Mouse (Mus musculus): ENCODE results near the gene Olfr480. TPM values are rescaled to one million over a fixed set of nuclear protein-coding genes. Genes with fewer than 3 reads are reported as not detected.

Olfr480 gene
- polyA plus RNA-seq (2011; ENCODE audit: insufficient read length, low read depth, missing spikeins): not detected in 2 replicates

DNA sequence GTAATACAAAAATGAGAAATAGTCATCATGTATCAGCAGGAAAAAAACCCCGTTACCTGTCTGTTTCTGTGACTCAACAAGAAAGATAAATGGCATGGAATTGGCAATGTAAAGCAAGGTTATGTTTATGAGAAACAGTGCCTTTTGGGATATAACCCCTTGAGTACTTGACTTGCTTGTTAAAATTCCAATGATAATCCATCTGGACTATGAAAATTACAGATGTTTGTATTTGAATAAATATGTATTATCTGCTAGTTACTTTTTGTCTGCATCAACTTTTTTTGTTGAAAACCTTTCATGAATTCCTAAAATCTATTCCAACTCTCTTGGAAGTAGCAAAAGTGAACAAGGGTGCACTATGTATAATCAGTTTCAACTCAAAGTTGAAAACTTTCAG lies at the start of gene Olfr480:
TSS of gene Olfr480 (minus strand) at position 101 of the 400 bp plus-strand sequence.
- TF ChIP-seq POLR2A (IDR thresholded peaks at IDR 0.05; ENCODE audit: low read depth, low read length) (no peak), CTCF (IDR thresholded peaks at IDR 0.05; ENCODE audit: borderline replicate concordance, insufficient read depth, low read length) (no peak)
- H3K27ac ChIP-seq (ENCODE audit: insufficient read depth, low read length): no peak within 1 kb of the TSS
- no peaks in the 10 kb centered on the region for H3K4me1 ChIP-seq (ENCODE audit: control insufficient read depth, insufficient read depth, low read length)
- no peak within 1 kb of the TSS for H3K4me3 ChIP-seq (ENCODE audit: insufficient read depth, low read length)

DNA sequence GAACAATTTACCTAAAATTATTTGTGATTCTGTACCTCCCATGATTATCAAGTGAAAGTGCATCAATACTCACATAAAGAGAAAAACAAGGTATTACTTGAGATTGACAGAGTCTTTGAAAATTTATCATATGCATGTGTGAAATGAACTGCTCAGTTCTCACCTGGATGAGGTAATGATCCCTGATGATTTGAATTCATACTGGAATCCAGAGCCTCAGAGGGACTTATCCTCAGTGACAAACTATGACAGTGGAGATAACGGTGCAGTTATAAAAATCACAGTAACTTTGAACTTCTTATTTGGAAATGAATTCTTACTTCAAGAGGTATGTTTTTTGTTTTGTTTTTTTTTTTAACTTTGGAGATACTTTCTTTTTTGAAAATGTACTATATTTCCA lies 33.4 kb upstream of the Olfr480 start, which contains the start of gene Olfr483:
TSS of gene Olfr483 (plus strand) at position 301 of the 400 bp plus-strand sequence.
- no peak within 1 kb of the TSS for H3K27ac ChIP-seq (ENCODE audit: insufficient read depth, low read length)
- no peak within 1 kb of the TSS for H3K4me3 ChIP-seq (ENCODE audit: insufficient read depth, low read length)
- no peaks in the 10 kb centered on the region for H3K4me1 ChIP-seq (ENCODE audit: control insufficient read depth, insufficient read depth, low read length)
- TF ChIP-seq POLR2A (IDR thresholded peaks at IDR 0.05; ENCODE audit: low read depth, low read length) (no peak), CTCF (IDR thresholded peaks at IDR 0.05; ENCODE audit: borderline replicate concordance, insufficient read depth, low read length) (no peak)

DNA sequence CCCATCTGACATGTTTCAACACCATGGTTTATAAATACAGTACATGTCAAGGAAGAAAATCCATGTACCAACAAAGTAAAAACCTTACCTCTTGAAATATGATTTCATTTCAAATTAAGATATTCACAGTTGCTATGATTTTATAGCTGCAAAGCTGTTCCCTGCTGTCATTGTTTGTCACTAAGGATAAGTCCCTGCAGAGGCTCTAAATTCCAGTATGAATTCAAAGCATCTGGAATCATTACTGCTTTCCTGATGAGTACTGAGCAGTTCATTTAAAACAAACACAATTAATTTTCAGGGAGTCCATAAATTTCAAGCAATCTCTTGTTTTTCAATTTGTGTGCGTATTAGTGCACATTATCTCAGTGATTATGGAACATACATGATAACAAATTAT lies 30.3 kb upstream of the Olfr480 start, which contains the start of gene Olfr482:
TSS of gene Olfr482 (minus strand) at position 101 of the 400 bp plus-strand sequence.
- TF ChIP-seq POLR2A (IDR thresholded peaks at IDR 0.05; ENCODE audit: low read depth, low read length) (no peak), CTCF (IDR thresholded peaks at IDR 0.05; ENCODE audit: borderline replicate concordance, insufficient read depth, low read length) (no peak)
- no peak within 1 kb of the TSS for H3K27ac ChIP-seq (ENCODE audit: insufficient read depth, low read length)
- no peak within 1 kb of the TSS for H3K4me3 ChIP-seq (ENCODE audit: insufficient read depth, low read length)
- H3K4me1 ChIP-seq (ENCODE audit: control insufficient read depth, insufficient read depth, low read length): no peaks in the 10 kb centered on the region

DNA sequence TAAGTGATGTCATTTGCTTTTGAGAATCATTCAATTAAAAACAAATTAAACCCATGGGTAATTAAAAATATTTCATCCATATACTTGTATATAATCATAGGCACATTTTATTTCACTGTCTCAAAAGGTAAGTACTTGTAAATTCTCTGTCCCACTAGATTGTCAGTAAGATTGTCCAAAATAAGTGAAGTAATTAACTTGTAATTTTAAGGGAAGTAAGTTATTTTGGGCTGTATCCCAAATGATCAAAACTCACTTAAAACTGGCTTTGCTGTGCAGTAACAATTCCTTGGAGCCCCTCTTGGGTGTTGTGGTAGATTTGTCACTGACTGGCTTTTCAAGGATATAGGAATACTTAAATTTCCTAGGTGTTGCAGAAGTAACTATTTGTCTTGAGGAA lies 12.4 kb upstream of the Olfr480 start, which contains the start of gene Olfr481:
TSS of gene Olfr481 (plus strand) at position 301 of the 400 bp plus-strand sequence.
- Histone ChIP-seq H3K4me3 (ENCODE audit: insufficient read depth, low read length) (no peak within 1 kb of the TSS), H3K27ac (ENCODE audit: insufficient read depth, low read length) (no peak within 1 kb of the TSS), H3K4me1 (ENCODE audit: control insufficient read depth, insufficient read depth, low read length) (no peaks in the 10 kb centered on the region)
- TF ChIP-seq POLR2A (IDR thresholded peaks at IDR 0.05; ENCODE audit: low read depth, low read length) (no peak), CTCF (IDR thresholded peaks at IDR 0.05; ENCODE audit: borderline replicate concordance, insufficient read depth, low read length) (no peak)

DNA sequence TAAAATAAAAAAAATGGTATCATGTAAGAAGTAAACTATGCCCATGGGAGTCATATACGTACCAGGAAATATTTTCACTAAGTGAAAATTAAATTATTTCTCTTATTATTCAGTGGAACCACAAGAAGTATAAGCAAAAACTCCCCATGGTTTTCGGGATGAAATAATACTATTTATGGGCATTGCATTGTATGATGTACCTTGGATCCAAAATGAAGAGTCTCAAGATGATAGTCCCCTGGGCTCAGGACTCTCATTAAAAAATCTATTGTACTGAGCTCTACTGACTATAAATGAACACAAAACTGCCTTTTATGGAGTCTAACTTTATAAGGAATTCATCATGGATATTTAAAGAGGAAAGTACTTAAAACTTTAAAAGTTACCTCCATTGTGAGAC lies 16.8 kb downstream of the Olfr480 start, which contains the start of gene Olfr479:
TSS of gene Olfr479 (plus strand) at position 301 of the 400 bp plus-strand sequence.
- H3K4me1 ChIP-seq (ENCODE audit: control insufficient read depth, insufficient read depth, low read length): no peaks in the 10 kb centered on the region
- H3K27ac ChIP-seq (ENCODE audit: insufficient read depth, low read length): no peak within 1 kb of the TSS
- TF ChIP-seq POLR2A (IDR thresholded peaks at IDR 0.05; ENCODE audit: low read depth, low read length): no peak
- TF ChIP-seq CTCF (IDR thresholded peaks at IDR 0.05; ENCODE audit: borderline replicate concordance, insufficient read depth, low read length): no peak
- no peak within 1 kb of the TSS for H3K4me3 ChIP-seq (ENCODE audit: insufficient read depth, low read length)

DNA sequence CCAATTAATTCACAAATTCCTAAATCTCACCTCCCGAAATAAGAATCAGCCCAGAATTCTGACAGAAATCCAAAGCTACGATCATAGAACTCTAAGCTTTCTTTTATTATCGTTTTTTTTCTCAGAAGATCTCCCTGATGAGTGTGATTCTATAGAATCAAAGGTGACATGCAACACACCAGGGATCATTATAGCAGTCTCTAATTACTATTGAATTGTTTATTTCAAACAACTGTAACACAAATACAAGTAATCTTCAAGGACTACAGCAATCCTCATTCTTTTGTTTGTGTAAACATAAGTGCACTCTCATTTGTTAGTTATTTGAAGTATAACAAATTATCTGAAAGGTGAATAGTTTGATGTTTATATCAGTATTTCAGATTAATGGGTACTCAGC lies 33.3 kb downstream of the Olfr480 start, which contains the start of gene Olfr478:
TSS of gene Olfr478 (minus strand) at position 101 of the 400 bp plus-strand sequence.
- TF ChIP-seq CTCF (IDR thresholded peaks at IDR 0.05; ENCODE audit: borderline replicate concordance, insufficient read depth, low read length) (no peak), POLR2A (IDR thresholded peaks at IDR 0.05; ENCODE audit: low read depth, low read length) (no peak)
- H3K4me3 ChIP-seq (ENCODE audit: insufficient read depth, low read length): no peak within 1 kb of the TSS
- H3K4me1 ChIP-seq (ENCODE audit: control insufficient read depth, insufficient read depth, low read length): no peaks in the 10 kb centered on the region
- H3K27ac ChIP-seq (ENCODE audit: insufficient read depth, low read length): no peak within 1 kb of the TSS

Other genes starting within 250 kb of the Olfr480 start
- not detected in 2 replicates for gene Olfr469, start 241.8 kb downstream of the Olfr480 start, polyA plus RNA-seq (2011; ENCODE audit: insufficient read length, low read depth, missing spikeins)
- not detected in 2 replicates for gene Olfr470, start 219.9 kb downstream of the Olfr480 start, polyA plus RNA-seq (2011; ENCODE audit: insufficient read length, low read depth, missing spikeins)
- 0.08 TPM in 1 of 2 replicates, not detected in the other for gene Olfr472, start 169.4 kb downstream of the Olfr480 start, polyA plus RNA-seq (2011; ENCODE audit: insufficient read length, low read depth, missing spikeins)
- gene Olfr473, start 136.9 kb downstream of the Olfr480 start, polyA plus RNA-seq (2011; ENCODE audit: insufficient read length, low read depth, missing spikeins): not detected in 2 replicates
- not detected in 2 replicates for gene Olfr474, start 112.7 kb downstream of the Olfr480 start, polyA plus RNA-seq (2011; ENCODE audit: insufficient read length, low read depth, missing spikeins)
- gene Olfr476, start 102.5 kb downstream of the Olfr480 start, polyA plus RNA-seq (2011; ENCODE audit: insufficient read length, low read depth, missing spikeins): not detected in 2 replicates
- not detected in 2 replicates for gene Olfr477, start 80.7 kb downstream of the Olfr480 start, polyA plus RNA-seq (2011; ENCODE audit: insufficient read length, low read depth, missing spikeins)
- not detected in 2 replicates for gene Olfr478, start 33.4 kb downstream of the Olfr480 start, polyA plus RNA-seq (2011; ENCODE audit: insufficient read length, low read depth, missing spikeins)
- not detected in 2 replicates for gene Olfr479, start 16.7 kb downstream of the Olfr480 start, polyA plus RNA-seq (2011; ENCODE audit: insufficient read length, low read depth, missing spikeins)
- gene Olfr481, start 12.5 kb upstream of the Olfr480 start, polyA plus RNA-seq (2011; ENCODE audit: insufficient read length, low read depth, missing spikeins): not detected in 2 replicates
- gene Olfr482, start 30.2 kb upstream of the Olfr480 start, polyA plus RNA-seq (2011; ENCODE audit: insufficient read length, low read depth, missing spikeins): not detected in 2 replicates
- gene Olfr483, start 33.5 kb upstream of the Olfr480 start, polyA plus RNA-seq (2011; ENCODE audit: insufficient read length, low read depth, missing spikeins): not detected in 2 replicates
- not detected in 2 replicates for gene Olfr484, start 60.1 kb upstream of the Olfr480 start, polyA plus RNA-seq (2011; ENCODE audit: insufficient read length, low read depth, missing spikeins)
- not detected in 2 replicates for gene Olfr485, start 92.5 kb upstream of the Olfr480 start, polyA plus RNA-seq (2011; ENCODE audit: insufficient read length, low read depth, missing spikeins)
- gene Olfr486, start 105.4 kb upstream of the Olfr480 start, polyA plus RNA-seq (2011; ENCODE audit: insufficient read length, low read depth, missing spikeins): not detected in 2 replicates
- not detected in 2 replicates for gene Olfr487, start 147.3 kb upstream of the Olfr480 start, polyA plus RNA-seq (2011; ENCODE audit: insufficient read length, low read depth, missing spikeins)
- gene Olfr488, start 191.0 kb upstream of the Olfr480 start, polyA plus RNA-seq (2011; ENCODE audit: insufficient read length, low read depth, missing spikeins): not detected in 2 replicates
- not detected in 2 replicates for gene Olfr490, start 221.6 kb upstream of the Olfr480 start, polyA plus RNA-seq (2011; ENCODE audit: insufficient read length, low read depth, missing spikeins)
- gene Olfr491, start 246.1 kb upstream of the Olfr480 start, polyA plus RNA-seq (2011; ENCODE audit: insufficient read length, low read depth, missing spikeins): not detected in 2 replicates